Mouse (Mus musculus): ENCODE measurements around the gene Crat.
A peak's percentile ranks its signal among the peaks of the same experiment; 100 is the strongest.

Gene Crat

GRCm38 (mm10) chr2:30415157-30415935 is at the start of gene Crat:
Gene Crat, minus strand, starts transcription at chr2:30415813.
- DNase-seq (ENCODE audit: low read depth, low spot score): peak; percentile 82

GRCm38 (mm10) chr2:30464411-30464810 is 48.8 kb upstream of the Crat start:
- DNase-seq (ENCODE audit: low read depth, low spot score): no peak

- peak; percentile 85 for DNase-seq (ENCODE audit: low read depth, low spot score)
Measured at GRCm38 (mm10) chr2:30463904-30464330, 48.3 kb upstream of the Crat start.

DNA sequence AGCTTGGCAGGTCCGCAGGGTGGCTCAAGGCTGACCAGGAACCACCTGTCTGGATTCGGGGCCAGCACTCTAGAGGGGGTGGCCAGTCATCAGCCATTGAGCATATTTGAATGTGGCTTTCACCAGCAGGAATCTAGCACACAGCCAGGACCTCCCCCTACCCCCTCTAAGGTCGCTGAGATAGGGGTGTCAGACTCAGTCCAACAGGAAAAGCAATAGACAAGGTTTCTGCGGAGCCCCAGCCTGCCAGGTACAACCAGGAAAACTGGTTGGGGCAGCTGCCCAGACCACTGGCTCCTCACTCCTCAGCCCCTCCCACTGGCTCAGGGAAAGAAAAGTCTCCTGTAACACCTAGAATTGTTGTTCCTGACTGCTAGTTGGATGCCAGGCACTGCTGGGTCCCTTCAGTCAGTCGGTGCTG is 47.7 kb upstream of the Crat start:
- no peak for DNase-seq (ENCODE audit: low read depth, low spot score)

GRCm38 (mm10) chr2:30459241-30459640 is 43.6 kb upstream of the Crat start:
- DNase-seq (ENCODE audit: low read depth, low spot score): no peak

- no peak for DNase-seq (ENCODE audit: low read depth, low spot score)
Measured at GRCm38 (mm10) chr2:30458349-30458748, 42.7 kb upstream of the Crat start.

DNA sequence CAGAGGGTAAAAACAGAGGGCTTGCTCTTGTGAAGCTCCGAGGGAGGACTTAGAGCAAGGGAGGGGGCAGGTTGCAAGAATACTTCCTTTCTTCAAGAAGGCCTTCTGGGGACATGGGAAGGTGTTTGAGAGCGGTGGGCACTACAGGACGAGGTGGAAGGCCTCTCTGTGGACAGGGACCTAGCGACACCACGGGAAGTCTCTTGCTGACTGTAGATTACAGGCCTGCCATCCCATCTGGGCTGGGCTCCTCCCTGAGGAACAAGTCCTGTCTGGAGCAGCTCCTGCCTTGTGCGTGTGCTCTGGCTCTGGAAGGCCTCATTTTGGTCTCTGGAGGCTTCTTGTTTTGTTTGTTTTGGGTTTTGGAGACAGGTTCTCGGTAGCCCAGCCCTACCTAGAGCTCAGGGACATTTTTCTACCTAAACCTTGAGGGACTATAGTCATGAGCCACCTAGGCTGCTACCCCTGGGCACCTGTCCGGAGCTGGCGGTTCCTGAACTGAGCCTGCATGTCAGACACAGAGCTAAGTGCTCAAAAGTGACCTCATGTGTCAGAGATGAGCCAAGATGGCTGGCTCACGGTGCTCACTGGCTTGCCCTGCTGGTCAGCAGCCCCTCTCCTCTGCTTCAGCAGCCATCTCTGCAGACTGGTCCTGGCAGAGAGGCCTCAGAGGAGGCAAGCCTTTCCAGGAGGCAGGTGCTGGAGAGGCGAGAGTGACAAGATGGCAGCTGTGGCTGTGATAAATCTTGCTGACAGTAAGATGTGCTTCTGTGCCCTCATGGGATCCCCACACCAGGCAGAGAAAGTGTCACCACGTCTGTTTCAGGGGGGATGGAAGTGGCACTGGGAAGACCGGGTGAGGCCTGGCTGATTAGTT is 40.7 kb upstream of the Crat start:
- DNase-seq (ENCODE audit: low read depth, low spot score): no peak

DNA sequence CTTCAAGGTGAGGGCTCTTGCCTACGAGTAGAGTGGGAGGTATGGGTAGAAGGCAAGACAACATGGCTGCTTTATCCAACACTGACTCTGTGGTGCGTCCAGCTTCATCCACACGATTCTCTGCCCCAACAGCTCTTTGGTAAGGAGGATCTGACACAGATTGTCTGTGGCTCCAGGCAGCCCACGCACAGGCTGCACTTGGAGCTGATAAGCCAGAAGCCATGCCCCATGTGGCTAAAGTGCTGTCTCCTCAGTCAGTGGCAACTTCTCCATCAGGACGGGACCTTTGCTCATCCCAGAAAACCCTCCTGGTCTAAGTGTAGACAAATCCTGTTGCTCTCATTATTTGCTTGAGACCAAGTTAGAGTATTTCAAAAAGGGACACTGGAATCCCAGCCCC is 39.0 kb upstream of the Crat start:
- no peak for DNase-seq (ENCODE audit: low read depth, low spot score)

DNA sequence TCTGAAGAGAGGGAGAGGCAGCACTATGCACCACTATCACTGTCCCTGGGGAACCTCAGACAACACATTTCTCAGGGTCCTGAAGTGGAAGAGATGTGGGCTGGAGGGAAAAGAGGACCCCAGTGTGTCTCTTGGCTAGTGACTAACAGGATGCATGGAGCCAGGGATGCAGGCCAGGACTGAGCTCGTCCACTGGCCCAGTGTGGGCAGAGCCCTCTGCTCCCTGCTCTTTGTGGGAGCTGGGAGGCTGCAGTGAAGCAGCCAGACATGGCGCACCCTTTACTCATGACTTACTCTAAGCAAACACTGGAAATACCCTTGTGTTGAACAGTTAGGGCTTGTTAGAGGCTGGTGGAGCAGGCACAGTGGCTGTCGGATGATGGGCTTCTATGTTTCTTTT is 38.0 kb upstream of the Crat start:
- DNase-seq (ENCODE audit: low read depth, low spot score): no peak

GRCm38 (mm10) chr2:30451525-30451924 is 35.9 kb upstream of the Crat start:
- no peak for DNase-seq (ENCODE audit: low read depth, low spot score)

DNA sequence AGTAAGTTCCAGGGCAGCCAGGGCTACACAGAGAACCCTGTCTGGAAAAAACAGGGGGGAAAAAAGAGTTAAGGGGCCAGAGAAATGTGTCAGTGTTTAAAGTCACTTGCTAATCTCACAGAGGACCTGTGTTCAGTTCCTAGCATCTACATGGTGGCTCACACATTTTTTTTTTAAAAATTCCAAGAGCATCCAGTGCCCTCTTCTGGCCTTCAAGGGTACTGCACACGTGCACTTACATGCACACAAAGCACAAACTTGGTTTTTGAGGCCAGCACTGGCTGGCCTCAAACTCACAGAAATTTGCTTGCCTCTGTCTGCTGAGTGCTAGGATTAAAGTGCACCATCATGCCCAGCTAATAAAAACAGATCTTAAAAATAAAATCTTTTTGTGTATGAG is 34.9 kb upstream of the Crat start:
- DNase-seq (ENCODE audit: low read depth, low spot score): no peak

DNA sequence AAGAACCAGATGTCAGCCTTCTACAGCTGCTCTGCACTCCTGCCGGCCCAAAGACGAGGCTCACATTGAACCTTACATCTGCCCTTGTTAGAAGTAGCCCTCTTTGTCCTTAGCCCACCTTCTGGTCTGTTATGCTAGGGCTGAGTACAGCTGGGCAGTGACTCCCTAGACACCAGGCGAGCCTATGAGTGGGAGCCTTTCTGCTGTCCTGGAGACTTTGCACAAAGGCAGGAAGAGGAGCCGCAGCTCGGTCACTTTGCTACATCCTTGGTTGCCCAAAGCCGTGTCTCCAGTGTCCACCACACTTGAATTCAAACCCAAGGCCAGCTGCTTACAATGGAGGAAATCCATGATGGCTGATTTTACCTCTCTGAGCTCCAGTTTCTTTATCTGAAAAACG is 32.8 kb upstream of the Crat start:
- no peak for DNase-seq (ENCODE audit: low read depth, low spot score)

- DNase-seq (ENCODE audit: low read depth, low spot score): no peak
Measured at GRCm38 (mm10) chr2:30446891-30447826, 31.5 kb upstream of the Crat start.

GRCm38 (mm10) chr2:30445312-30445711 is 29.7 kb upstream of the Crat start:
- no peak for DNase-seq (ENCODE audit: low read depth, low spot score)

GRCm38 (mm10) chr2:30444450-30444849 is 28.8 kb upstream of the Crat start:
- DNase-seq (ENCODE audit: low read depth, low spot score): no peak

- no peak for DNase-seq (ENCODE audit: low read depth, low spot score)
Measured at GRCm38 (mm10) chr2:30444006-30444405, 28.4 kb upstream of the Crat start.

DNA sequence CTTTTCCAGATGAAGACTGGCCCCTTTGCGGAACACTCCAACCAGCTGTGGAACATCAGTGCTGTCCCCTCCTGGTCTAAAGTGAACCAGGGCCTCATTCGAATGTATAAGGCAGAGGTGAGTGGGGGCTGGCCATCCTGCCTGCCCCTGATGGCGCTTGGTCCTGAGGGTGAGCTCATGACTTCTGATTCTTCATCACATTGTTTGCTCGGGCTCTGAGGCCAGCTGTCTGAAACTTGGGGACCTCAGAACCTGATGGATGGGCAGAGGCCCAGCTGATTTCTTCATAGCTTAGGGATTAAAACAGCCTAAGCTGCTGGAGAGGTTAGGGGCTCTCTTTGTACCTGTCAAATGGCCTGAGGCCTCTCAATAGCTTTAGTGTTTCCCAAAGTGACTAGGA is 27.7 kb upstream of the Crat start:
- no peak for DNase-seq (ENCODE audit: low read depth, low spot score)

DNA sequence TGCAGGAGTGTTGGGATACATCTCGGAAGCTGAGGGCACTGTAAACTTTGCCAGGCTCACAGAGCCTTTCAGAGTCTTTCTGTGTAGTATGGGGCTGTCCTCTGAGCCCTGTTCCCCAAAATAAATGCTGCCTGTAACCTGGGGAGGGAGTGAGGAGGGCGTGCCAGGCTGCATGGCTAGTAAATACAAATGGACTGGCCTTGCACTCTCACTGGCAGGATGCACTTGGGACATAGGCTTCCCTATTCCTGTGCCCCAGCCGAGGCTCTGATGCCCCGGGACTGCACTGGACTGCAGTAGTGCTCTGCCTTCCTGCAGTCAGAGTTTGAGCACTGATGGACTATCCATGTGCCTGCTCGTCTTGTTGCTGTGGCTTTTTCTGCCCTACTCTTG is 26.9 kb upstream of the Crat start:
- DNase-seq (ENCODE audit: low read depth, low spot score): no peak

GRCm38 (mm10) chr2:30441518-30442497 is 26.2 kb upstream of the Crat start:
- peak; percentile 96 for DNase-seq (ENCODE audit: low read depth, low spot score)

GRCm38 (mm10) chr2:30440701-30441517 is 25.3 kb upstream of the Crat start:
- DNase-seq (ENCODE audit: low read depth, low spot score): peak; percentile 79
